Mouse (Mus musculus) intestine, embryonic 15.5 days (tissue): Measurements from ENCODE around the gene Aig1. TPM values are rescaled to one million over a fixed set of nuclear protein-coding genes. Genes with fewer than 3 reads are reported as not detected.
A peak's percentile ranks its signal among the peaks of the same experiment; 100 is the strongest.
"Not testable (repeated sequence)": the region's sequence is repeated elsewhere in the genome, so short reads cannot be mapped to it uniquely, and the experiment has no call there.

Experiments used
- ATAC-seq: fragments of 200-750 bp; cut with Nextera tagmentation; 2 replicates; pipeline ENCODE4 v1.8.0; 2017; ENCODE audit warnings: moderate TSS enrichment, moderate library complexity
- H3K27ac ChIP-seq: fragments of 300-500 bp; sonication (generic); 2 replicates; pipeline ENCODE4 v1.5.1; 2015; ENCODE audit warnings: mild to moderate bottlenecking, inconsistent platforms
- H3K27me3 ChIP-seq: fragments of 300-500 bp; sonication (generic); replicated peaks from 2 replicates; pipeline ENCODE4 v1.6.1; 2015; ENCODE audit warnings: inconsistent platforms
- H3K36me3 ChIP-seq: fragments of 300-500 bp; sonication (generic); 2 replicates; pipeline ENCODE4 v1.6.1; 2015; ENCODE audit warnings: inconsistent platforms
- H3K4me1 ChIP-seq: fragments of 300-500 bp; sonication (generic); replicated peaks from 2 replicates; pipeline ENCODE4 v1.6.1; 2015; ENCODE audit warnings: inconsistent platforms
- H3K4me2 ChIP-seq: fragments of 300-500 bp; sonication (generic); replicated peaks from 2 replicates; pipeline ENCODE4 v1.6.1; 2015; ENCODE audit warnings: mild to moderate bottlenecking, inconsistent platforms
- H3K4me3 ChIP-seq: fragments of 300-500 bp; sonication (generic); replicated peaks from 2 replicates; pipeline ENCODE4 v1.5.1; 2015; ENCODE audit warnings: inconsistent platforms
- H3K9ac ChIP-seq: fragments of 300-500 bp; sonication (generic); 2 replicates; pipeline ENCODE4 v1.6.1; 2015; ENCODE audit warnings: inconsistent platforms
- H3K9me3 ChIP-seq: fragments of 300-500 bp; sonication (generic); 2 replicates; pipeline ENCODE4 v1.6.1; 2016; ENCODE audit warnings: inconsistent platforms
- WGBS: fragments of 180-500 bp; shearing (Covaris S2); methylation state at CpG from one replicate; pipeline ENCODE4 v1.1.7; 2015; 5-methylcytosine and 5-hydroxymethylcytosine counted together
- polyA plus RNA-seq: library from polyadenylated mRNA; unstranded; fragments of >200 nt; fragmentation: Nextera tagmentation; extraction: Ambion mirVana; gene quantifications from 2 replicates; pipeline ENCODE4 v1.2.1, GENCODE M21; 2015

Gene Aig1
- 82.3 and 90.4 TPM in 2 replicates for polyA plus RNA-seq

- Histone ChIP-seq H3K27ac (peak within 1 kb of the TSS; percentile 80), H3K4me3 (peak within 1 kb of the TSS; percentile 67)
- WGBS: 3% methylated on average over 71 of the region's 77 CpGs
Measured at GRCm38 (mm10) chr10:13868371-13869321, at the start of gene Aig1. Gene Aig1 (minus strand): TSS chr10:13868980.

GRCm38 (mm10) chr10:13916645-13917342 is 48.0 kb upstream of the Aig1 start:
- WGBS: 45% methylated on average over 12 of the region's 12 CpGs
- no peak overlapping the region for H3K9ac ChIP-seq
- H3K4me1 ChIP-seq: 0 out of 2 replicates have a peak, but pooled peaks cover 2% of the 10 kb centered on the region
- ATAC-seq: peak; percentile 62
- H3K4me3 ChIP-seq: no peak overlapping the region
- H3K27ac ChIP-seq: peak overlapping the region; percentile 29; the same call in 1 of the 2 replicates
- no peaks in the 10 kb centered on the region for H3K27me3 ChIP-seq
- H3K36me3 ChIP-seq: no peaks in the 10 kb centered on the region
- H3K4me2 ChIP-seq: peak overlapping the region; percentile 27; the same call in 1 of the 2 replicates
- H3K9me3 ChIP-seq: no peaks in the 10 kb centered on the region

More at GRCm38 (mm10) chr10:13868371-13869321, at the start of gene Aig1:
- H3K4me2 ChIP-seq: peak within 1 kb of the TSS; percentile 76
- peak within 1 kb of the TSS; percentile 70 for H3K9ac ChIP-seq
- peaks cover 2% of the 10 kb centered on the region; the same call in 1 of the 2 replicates for H3K4me1 ChIP-seq
- no peaks in the 10 kb centered on the region for H3K36me3 ChIP-seq
- no peaks in the 10 kb centered on the region for H3K9me3 ChIP-seq
- no peaks in the 10 kb centered on the region for H3K27me3 ChIP-seq
- peak; percentile 92 for ATAC-seq

GRCm38 (mm10) chr10:13915211-13915610 is 46.4 kb upstream of the Aig1 start:
- no peak overlapping the region for H3K9ac ChIP-seq
- no peaks in the 10 kb centered on the region for H3K36me3 ChIP-seq
- H3K9me3 ChIP-seq: no peaks in the 10 kb centered on the region
- 56% methylated on average over 3 of the region's 3 CpGs for WGBS
- ATAC-seq: no peak
- H3K4me3 ChIP-seq: no peak overlapping the region
- H3K27ac ChIP-seq: no peak overlapping the region
- no peak overlapping the region for H3K4me2 ChIP-seq
- H3K4me1 ChIP-seq: 0 out of 2 replicates have a peak, but pooled peaks cover 2% of the 10 kb centered on the region
- no peaks in the 10 kb centered on the region for H3K27me3 ChIP-seq

DNA sequence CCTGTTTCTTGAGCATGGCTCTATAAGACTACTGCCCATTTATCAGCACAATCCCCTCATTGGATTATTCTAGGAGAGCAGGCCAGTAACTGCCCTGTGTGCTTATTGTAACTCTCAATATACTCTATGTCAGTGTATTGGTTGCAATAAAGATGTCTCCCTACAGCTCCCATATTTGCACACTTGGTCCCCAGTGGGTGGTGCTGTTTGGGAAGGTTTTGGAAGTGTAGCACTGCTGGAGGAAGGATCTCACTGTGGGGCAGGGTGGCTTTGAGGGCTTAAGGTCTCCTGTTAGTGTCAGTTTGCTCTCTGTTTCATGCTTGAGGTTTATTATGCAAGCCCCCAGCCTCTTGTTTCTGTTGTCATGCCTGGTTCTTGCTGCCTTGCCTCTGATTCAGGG is 44.9 kb upstream of the Aig1 start:
- Histone ChIP-seq H3K27me3 (no peaks in the 10 kb centered on the region), H3K4me3 (no peak overlapping the region), H3K36me3 (no peaks in the 10 kb centered on the region), H3K27ac (no peak overlapping the region), H3K4me1 (0 out of 2 replicates have a peak, but pooled peaks cover 2% of the 10 kb centered on the region), H3K9ac (no peak overlapping the region), H3K4me2 (no peak overlapping the region), H3K9me3 (no peaks in the 10 kb centered on the region)
- no peak for ATAC-seq

- ATAC-seq: no peak
- Histone ChIP-seq H3K9me3 (no peaks in the 10 kb centered on the region), H3K4me1 (0 out of 2 replicates have a peak, but pooled peaks cover 2% of the 10 kb centered on the region), H3K4me2 (no peak overlapping the region), H3K9ac (no peak overlapping the region), H3K36me3 (no peaks in the 10 kb centered on the region), H3K27me3 (no peaks in the 10 kb centered on the region), H3K27ac (no peak overlapping the region), H3K4me3 (no peak overlapping the region)
- 48% methylated on average over 8 of the region's 8 CpGs for WGBS
Measured at GRCm38 (mm10) chr10:13906261-13906741, 37.5 kb upstream of the Aig1 start.

DNA sequence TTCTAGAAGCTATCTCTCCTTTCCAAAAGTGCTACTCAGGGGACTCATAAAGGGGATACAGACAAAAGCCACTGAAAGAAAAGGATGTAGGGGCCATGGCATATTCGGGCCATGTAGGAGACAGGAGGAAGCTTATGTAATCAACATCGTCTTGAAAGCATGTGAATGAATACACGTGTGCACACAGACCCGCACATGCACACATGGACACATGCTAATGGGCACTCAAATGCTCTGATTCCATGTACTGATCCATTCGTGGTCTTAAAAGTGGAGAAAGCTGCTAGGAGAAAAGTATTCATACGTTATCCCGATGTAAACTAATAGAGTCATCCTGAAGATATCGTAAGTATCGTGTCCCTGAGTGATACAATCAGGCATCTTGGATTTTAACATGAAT is 36.8 kb upstream of the Aig1 start:
- Histone ChIP-seq H3K9me3 (no peaks in the 10 kb centered on the region), H3K4me3 (no peak overlapping the region), H3K9ac (no peak overlapping the region), H3K27ac (no peak overlapping the region), H3K36me3 (no peaks in the 10 kb centered on the region), H3K4me2 (no peak overlapping the region), H3K27me3 (no peaks in the 10 kb centered on the region), H3K4me1 (0 out of 2 replicates have a peak, but pooled peaks cover 2% of the 10 kb centered on the region)
- ATAC-seq: no peak
- 88% methylated on average over 9 of the region's 9 CpGs for WGBS

- H3K4me2 ChIP-seq, H3K27me3 ChIP-seq, H3K4me1 ChIP-seq, H3K9me3 ChIP-seq, ATAC-seq, H3K27ac ChIP-seq, H3K36me3 ChIP-seq, H3K9ac ChIP-seq, H3K4me3 ChIP-seq: not testable (repeated sequence)
- 93% methylated on average over 7 of the region's 7 CpGs for WGBS
Measured at GRCm38 (mm10) chr10:13892762-13893161, 24.0 kb upstream of the Aig1 start.

DNA sequence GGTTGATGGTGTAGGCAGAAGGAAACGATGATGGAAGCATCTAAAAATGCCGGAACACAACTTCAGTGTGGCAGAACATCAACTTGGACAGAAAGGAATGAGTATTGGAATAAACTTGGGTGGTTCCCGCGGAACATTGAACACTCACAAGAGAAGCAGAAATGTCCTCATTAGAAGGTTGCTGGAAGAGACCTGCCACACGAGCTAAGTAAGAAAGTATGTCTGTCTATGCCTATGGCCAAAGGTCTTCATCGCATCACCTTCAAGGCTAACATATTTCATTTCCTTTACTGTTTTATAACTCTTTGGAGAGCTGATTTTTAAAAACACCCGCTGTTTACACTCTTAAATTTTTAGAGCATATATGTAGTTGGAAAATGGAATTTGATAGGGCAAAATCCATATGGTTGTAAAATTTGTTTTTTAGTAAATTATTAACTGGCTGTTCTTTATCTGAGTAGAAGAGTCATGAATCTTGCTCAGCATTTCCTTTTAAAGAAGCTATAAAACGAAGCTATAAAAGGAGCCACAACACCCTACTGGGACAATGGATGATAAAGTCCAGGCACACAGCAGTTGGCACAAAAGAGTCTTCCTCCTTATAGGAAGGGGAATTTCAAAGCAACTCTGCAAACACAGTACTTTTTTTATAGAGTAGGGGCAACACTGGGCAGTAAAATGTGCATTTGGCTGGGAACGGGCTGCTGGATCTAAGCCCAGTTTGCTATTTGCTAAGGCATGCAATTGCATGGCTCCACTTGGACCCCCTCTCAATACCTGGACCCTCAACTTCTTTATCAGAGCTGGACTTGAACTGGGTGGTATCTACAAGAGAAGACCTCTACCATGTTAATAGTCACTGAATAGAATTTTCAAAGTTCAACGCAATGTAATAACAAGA is 14.4 kb upstream of the Aig1 start:
- Histone ChIP-seq H3K27ac (peak overlapping the region; percentile 76), H3K27me3 (no peaks in the 10 kb centered on the region), H3K4me1 (no peaks in the 10 kb centered on the region), H3K36me3 (no peaks in the 10 kb centered on the region), H3K4me3 (no peak overlapping the region), H3K9me3 (no peaks in the 10 kb centered on the region), H3K9ac (no peak overlapping the region), H3K4me2 (peak overlapping the region; percentile 19; the same call in 1 of the 2 replicates)
- 56% methylated on average over 10 of the region's 10 CpGs for WGBS
- ATAC-seq: peak; percentile 97

GRCm38 (mm10) chr10:13882490-13882889 is 13.7 kb upstream of the Aig1 start:
- H3K4me2 ChIP-seq: no peak overlapping the region
- H3K36me3 ChIP-seq: no peaks in the 10 kb centered on the region
- WGBS: 73% methylated on average over 9 of the region's 9 CpGs
- H3K27me3 ChIP-seq: no peaks in the 10 kb centered on the region
- H3K9me3 ChIP-seq: no peaks in the 10 kb centered on the region
- H3K4me1 ChIP-seq: no peaks in the 10 kb centered on the region
- H3K4me3 ChIP-seq: no peak overlapping the region
- no peak for ATAC-seq
- H3K27ac ChIP-seq: peak overlapping the region; percentile 69; the same call in 1 of the 2 replicates
- no peak overlapping the region for H3K9ac ChIP-seq

DNA sequence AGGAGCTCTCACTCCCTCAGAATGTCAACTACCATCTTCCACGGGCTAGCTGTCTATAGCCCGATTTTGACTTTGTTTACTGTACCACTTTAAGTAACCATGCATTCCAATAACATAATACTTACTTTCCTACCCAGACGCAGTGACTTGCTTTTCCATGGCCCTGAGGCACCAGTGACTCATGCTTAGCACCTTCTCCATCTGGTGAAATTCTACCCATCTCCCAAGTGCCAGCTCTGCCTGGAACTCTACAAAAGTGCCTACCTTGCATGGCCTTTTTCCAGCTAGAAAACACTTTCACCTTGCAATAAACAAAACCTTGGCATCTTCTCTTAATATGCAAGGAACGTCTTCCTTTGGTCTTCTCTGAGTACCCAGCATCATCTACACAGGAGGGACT is 9.9 kb upstream of the Aig1 start:
- no peaks in the 10 kb centered on the region for H3K27me3 ChIP-seq
- no peak overlapping the region for H3K4me2 ChIP-seq
- H3K9me3 ChIP-seq: no peaks in the 10 kb centered on the region
- H3K4me3 ChIP-seq: no peak overlapping the region
- H3K9ac ChIP-seq: no peak overlapping the region
- no peak for ATAC-seq
- 0 out of 2 replicates have a peak, but pooled peaks cover 3% of the 10 kb centered on the region for H3K4me1 ChIP-seq
- H3K36me3 ChIP-seq: no peaks in the 10 kb centered on the region
- WGBS: 80% methylated on average over 4 of the region's 4 CpGs
- H3K27ac ChIP-seq: no peak overlapping the region

DNA sequence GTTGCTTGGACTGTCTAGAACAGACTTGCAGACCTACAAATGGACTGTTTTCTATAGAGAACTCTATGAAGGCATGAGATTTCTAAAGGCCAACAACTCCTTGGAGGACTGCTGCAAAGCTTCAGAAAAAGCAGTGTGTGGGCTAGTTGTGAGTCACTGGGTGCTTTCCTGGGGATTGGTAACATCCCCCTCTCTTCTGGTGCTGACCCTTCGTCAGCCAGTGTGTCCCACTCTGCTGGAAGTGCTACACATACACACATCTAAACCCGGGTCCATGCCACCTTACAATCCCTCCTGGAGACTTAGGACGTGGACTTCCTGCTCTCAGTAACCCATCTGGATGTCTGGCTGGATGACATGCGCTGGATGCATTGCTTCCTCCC is 6.2 kb upstream of the Aig1 start:
- H3K9me3 ChIP-seq: no peaks in the 10 kb centered on the region
- peak; percentile 39; the same call in 1 of the 2 replicates for ATAC-seq
- H3K27me3 ChIP-seq: no peaks in the 10 kb centered on the region
- no peaks in the 10 kb centered on the region for H3K36me3 ChIP-seq
- WGBS: 60% methylated on average over 4 of the region's 4 CpGs
- no peak overlapping the region for H3K4me2 ChIP-seq
- 0 out of 2 replicates have a peak, but pooled peaks cover 3% of the 10 kb centered on the region for H3K4me1 ChIP-seq
- H3K9ac ChIP-seq: no peak overlapping the region
- H3K27ac ChIP-seq: no peak overlapping the region
- H3K4me3 ChIP-seq: no peak overlapping the region
